Mouse (Mus musculus) heart, postnatal 0 days (tissue): ENCODE data around the gene Nfix. TPM values are rescaled to one million over a fixed set of nuclear protein-coding genes. Genes with fewer than 3 reads are reported as not detected.
A peak's percentile ranks its signal among the peaks of the same experiment; 100 is the strongest.

Experiments
- ATAC-seq: fragments of 200-750 bp; cut with Nextera tagmentation; 2 replicates; pipeline ENCODE4 v1.8.0; 2017; ENCODE audit warnings: low read depth, moderate number of reproducible peaks, moderate library complexity; ENCODE audit not compliant: insufficient read depth
- DNase-seq: peaks from one replicate; pipeline ENCODE4 v3.0.0-alpha.2; 2016; ENCODE audit warnings: low spot score
- H3K27ac ChIP-seq: fragments of 300-500 bp; sonication (generic); 2 replicates; pipeline ENCODE4 v1.5.1; 2014; ENCODE audit warnings: low read depth, mild to moderate bottlenecking
- H3K27me3 ChIP-seq: fragments of 300-500 bp; sonication (generic); 2 replicates; pipeline ENCODE4 v1.6.1; 2014; ENCODE audit warnings: low read length, mixed read lengths; ENCODE audit not compliant: control insufficient read depth, insufficient read depth
- H3K36me3 ChIP-seq: fragments of 300-500 bp; sonication (generic); replicated peaks from 2 replicates; pipeline ENCODE4 v1.6.1; 2014; ENCODE audit warnings: low read length, mixed read lengths; ENCODE audit not compliant: control insufficient read depth, insufficient read depth
- H3K4me1 ChIP-seq: fragments of 300-500 bp; sonication (generic); 2 replicates; pipeline ENCODE4 v1.6.1; 2014; ENCODE audit warnings: antibody characterized with exemption; ENCODE audit not compliant: control insufficient read depth, insufficient read depth
- H3K4me2 ChIP-seq: fragments of 300-500 bp; sonication (generic); 2 replicates; pipeline ENCODE4 v1.6.1; 2014; ENCODE audit warnings: low read depth, mild to moderate bottlenecking, low read length, moderate library complexity
- H3K4me3 ChIP-seq: fragments of 300-500 bp; sonication (generic); 2 replicates; pipeline ENCODE4 v1.5.1; 2014; ENCODE audit warnings: low read depth, low read length
- H3K9ac ChIP-seq: fragments of 300-500 bp; sonication (generic); replicated peaks from 2 replicates; pipeline ENCODE4 v1.6.1; 2014; ENCODE audit warnings: low read depth, low read length, mixed read lengths
- H3K9me3 ChIP-seq: fragments of 300-500 bp; sonication (generic); replicated peaks from 2 replicates; pipeline ENCODE4 v1.6.1; 2016; ENCODE audit warnings: low read length; ENCODE audit not compliant: control insufficient read depth
- CTCF ChIP-seq: IDR thresholded peaks from 2 replicates; pipeline ENCODE4 v1.5.1; 2016; ENCODE audit warnings: antibody characterized with exemption, control low read depth, low read depth
- EP300 ChIP-seq: IDR thresholded peaks from 2 replicates; pipeline ENCODE4 v1.6.1; 2016; ENCODE audit warnings: antibody characterized with exemption, low read depth
- WGBS: fragments of 180-500 bp; shearing (Covaris S2); extraction: QIAGEN DNeasy Blood & Tissue Kit; methylation state at CpG from one replicate; pipeline ENCODE4 v1.1.7; 2014; 5-methylcytosine and 5-hydroxymethylcytosine counted together
- polyA plus RNA-seq: library from polyadenylated mRNA; unstranded; fragments of >200 nt; fragmentation: Nextera tagmentation; extraction: Ambion mirVana; gene quantifications from 2 replicates; pipeline ENCODE4 v1.2.1, GENCODE M21; 2015
- total RNA-seq: library from RNA; depleted of rRNA; stranded (reverse); fragments of >200 nt; gene quantifications from 2 replicates; pipeline ENCODE4 v1.2.3, GENCODE M21; 2014; ENCODE audit warnings: low replicate concordance

Gene Nfix
- total and polyA plus RNA-seq, 2 experiments from 2014 or later, result 18.2 to 41.9 TPM

- H3K9me3 ChIP-seq, result no peaks in the 10 kb centered on the region
- WGBS, result 51% methylated on average over 2 of the region's 2 CpGs
- H3K4me2 ChIP-seq, result no peak overlapping the region
- H3K4me3 ChIP-seq, result no peak overlapping the region
- DNase-seq (no peak), ATAC-seq (no peak)
- no peak overlapping the region for H3K27ac ChIP-seq
- H3K36me3 ChIP-seq, result peaks cover under 1% of the 10 kb centered on the region
- no peak for TF ChIP-seq CTCF
- no peak for TF ChIP-seq EP300
- 0 out of 2 replicates have a peak, but pooled peaks cover 3% of the 10 kb centered on the region for H3K4me1 ChIP-seq
- H3K27me3 ChIP-seq, result no peaks in the 10 kb centered on the region
- no peak overlapping the region for H3K9ac ChIP-seq
These were observed 39.2 kb downstream of the Nfix start for GRCm38 (mm10) chr8:84760901-84761300.

GRCm38 (mm10) chr8:84760405-84760805 lies 39.7 kb downstream of the Nfix start:
- TF ChIP-seq CTCF (no peak), EP300 (no peak)
- Histone ChIP-seq H3K4me3 (no peak overlapping the region), H3K9ac (no peak overlapping the region), H3K27ac (no peak overlapping the region), H3K4me2 (no peak overlapping the region), H3K9me3 (no peaks in the 10 kb centered on the region), H3K4me1 (0 out of 2 replicates have a peak, but pooled peaks cover 3% of the 10 kb centered on the region), H3K36me3 (peaks cover 5% of the 10 kb centered on the region), H3K27me3 (no peaks in the 10 kb centered on the region)
- ATAC-seq (no peak), DNase-seq (no peak)
- WGBS, result 67% methylated on average over 7 of the region's 7 CpGs

- TF ChIP-seq CTCF, result no peak
- TF ChIP-seq EP300, result no peak
- H3K27me3 ChIP-seq, result no peaks in the 10 kb centered on the region
- H3K4me1 ChIP-seq, result no peaks in the 10 kb centered on the region
- H3K4me3 ChIP-seq, result no peak overlapping the region
- DNase-seq (no peak), ATAC-seq (no peak)
- no peak overlapping the region for H3K9ac ChIP-seq
- H3K4me2 ChIP-seq, result no peak overlapping the region
- H3K27ac ChIP-seq, result no peak overlapping the region
- WGBS, result 88% methylated on average over 10 of the region's 10 CpGs
- peaks cover 6% of the 10 kb centered on the region for H3K36me3 ChIP-seq
- H3K9me3 ChIP-seq, result no peaks in the 10 kb centered on the region
These were observed 40.4 kb downstream of the Nfix start for GRCm38 (mm10) chr8:84759718-84760117.

- DNase-seq (no peak), ATAC-seq (no peak)
- H3K9me3 ChIP-seq, result no peaks in the 10 kb centered on the region
- 70% methylated on average over 7 of the region's 7 CpGs for WGBS
- no peaks in the 10 kb centered on the region for H3K27me3 ChIP-seq
- H3K4me1 ChIP-seq, result no peaks in the 10 kb centered on the region
- no peak overlapping the region for H3K9ac ChIP-seq
- H3K4me2 ChIP-seq, result no peak overlapping the region
- peak; percentile 50 for TF ChIP-seq CTCF
- TF ChIP-seq EP300, result no peak
- peaks cover 6% of the 10 kb centered on the region for H3K36me3 ChIP-seq
- H3K4me3 ChIP-seq, result no peak overlapping the region
- H3K27ac ChIP-seq, result no peak overlapping the region
These were observed 41.0 kb downstream of the Nfix start for GRCm38 (mm10) chr8:84759126-84759525.

- Histone ChIP-seq H3K4me3 (no peak overlapping the region), H3K4me2 (no peak overlapping the region), H3K4me1 (no peaks in the 10 kb centered on the region), H3K9me3 (no peaks in the 10 kb centered on the region), H3K27me3 (no peaks in the 10 kb centered on the region), H3K27ac (no peak overlapping the region), H3K9ac (no peak overlapping the region), H3K36me3 (peaks cover 6% of the 10 kb centered on the region)
- no peak for DNase-seq
- no peak for ATAC-seq
- 92% methylated on average over 3 of the region's 3 CpGs for WGBS
- TF ChIP-seq EP300, result no peak
- no peak for TF ChIP-seq CTCF
These were observed 41.8 kb downstream of the Nfix start for GRCm38 (mm10) chr8:84758308-84758707.

GRCm38 (mm10) chr8:84757501-84757900 lies 42.6 kb downstream of the Nfix start:
- Histone ChIP-seq H3K4me2 (no peak overlapping the region), H3K9ac (no peak overlapping the region), H3K27ac (no peak overlapping the region), H3K9me3 (no peaks in the 10 kb centered on the region), H3K4me3 (no peak overlapping the region), H3K36me3 (peaks cover 6% of the 10 kb centered on the region), H3K4me1 (no peaks in the 10 kb centered on the region), H3K27me3 (no peaks in the 10 kb centered on the region)
- WGBS, result 60% methylated on average over 5 of the region's 5 CpGs
- no peak for TF ChIP-seq CTCF
- no peak for TF ChIP-seq EP300
- no peak for ATAC-seq
- no peak for DNase-seq
